Mouse (Mus musculus) c-Kit-negative CD71-positive TER-119-positive erythroid progenitor cells, embryonic 14.5 days (primary cell): ENCODE measurements around the gene Olfr1416.

Experiments
- DNase-seq: peaks from one replicate; pipeline ENCODE4 v3.0.0-alpha.2; 2013; ENCODE audit warnings: low read depth, low spot score

Olfr1416 gene

DNA sequence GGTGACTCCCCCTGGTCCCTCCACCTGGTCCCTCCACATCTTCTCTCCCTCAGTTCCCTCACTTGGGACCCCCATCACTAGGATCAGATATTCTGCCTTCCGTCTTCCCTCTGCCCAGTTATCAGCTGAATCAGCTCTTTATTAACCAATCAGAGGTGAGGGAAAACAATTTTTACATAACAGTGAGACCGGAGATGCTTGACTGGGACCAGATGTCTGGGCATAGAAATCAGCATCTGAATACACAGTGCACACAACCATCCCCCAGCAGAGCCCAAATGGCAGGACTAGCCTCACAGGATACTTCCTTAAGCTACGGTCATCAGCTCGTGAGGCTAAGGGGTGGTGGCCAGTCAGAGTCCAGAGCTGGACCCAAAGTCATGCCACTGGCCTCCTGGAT, 52.8 kb downstream of the Olfr1416 start:
- DNase-seq: no peak

GRCm38 (mm10) chr1:92431420-92431819, 53.5 kb downstream of the Olfr1416 start:
- no peak for DNase-seq

GRCm38 (mm10) chr1:92430991-92431390, 53.9 kb downstream of the Olfr1416 start:
- no peak for DNase-seq
